In genomic region chr13:98573261-98574056, GRCm38 (mm10) we compare ENCODE assay signal across 8 mouse cellular contexts.
DNase-seq lines count a peak whose midpoint lies in the region; ATAC-seq and TF ChIP-seq lines count a peak whose summit lies in the region.

No protein-coding gene starts in this region.

- H3K36me3 ChIP-seq in kidney, embryonic 15.5 days, result no peaks in the 10 kb centered on the region
- H3K36me3 ChIP-seq in embryonic facial prominence, embryonic 13.5 days, result no peaks in the 10 kb centered on the region
- H3K36me3 ChIP-seq in hindbrain, postnatal 0 days (ENCODE audit: insufficient read depth, low read length), result no peaks in the 10 kb centered on the region
- no peaks in the 10 kb centered on the region for H3K36me3 ChIP-seq in neural tube, embryonic 11.5 days (ENCODE audit: control insufficient read depth, insufficient read depth, low read length)
- no peaks in the 10 kb centered on the region for H3K36me3 ChIP-seq in thymus, adult 2 months (ENCODE audit: control insufficient read depth, insufficient read depth, low read length)

- H3K27ac ChIP-seq in kidney, embryonic 15.5 days, result no peak overlapping the region
- H3K27ac ChIP-seq in embryonic facial prominence, embryonic 13.5 days, result peak overlapping the region; percentile 81
- H3K27ac ChIP-seq in hindbrain, postnatal 0 days, result no peak overlapping the region
- no peak overlapping the region for H3K27ac ChIP-seq in neural tube, embryonic 11.5 days (ENCODE audit: low read depth, low read length)
- H3K27ac ChIP-seq in thymus, adult 2 months (ENCODE audit: control insufficient read depth, insufficient read depth, low read length), result no peak overlapping the region

- H3K4me3 ChIP-seq in kidney, embryonic 15.5 days (replicated peaks), result peak overlapping the region; percentile 47
- peak overlapping the region; percentile 46 for H3K4me3 ChIP-seq in embryonic facial prominence, embryonic 13.5 days
- H3K4me3 ChIP-seq in hindbrain, postnatal 0 days (ENCODE audit: low read length), result peak overlapping the region; percentile 39
- peak overlapping the region; percentile 34 for H3K4me3 ChIP-seq in neural tube, embryonic 11.5 days (ENCODE audit: low read depth, low read length)
- H3K4me3 ChIP-seq in thymus, adult 2 months (ENCODE audit: control insufficient read depth, insufficient read depth, low read length), result no peak overlapping the region

- H3K9me3 ChIP-seq in kidney, embryonic 15.5 days (replicated peaks), result no peaks in the 10 kb centered on the region
- no peaks in the 10 kb centered on the region for H3K9me3 ChIP-seq in embryonic facial prominence, embryonic 13.5 days
- no peaks in the 10 kb centered on the region for H3K9me3 ChIP-seq in hindbrain, postnatal 0 days (ENCODE audit: low read length)
- no peaks in the 10 kb centered on the region for H3K9me3 ChIP-seq in neural tube, embryonic 11.5 days (ENCODE audit: control insufficient read depth, low read length)

- peaks cover 63% of the 10 kb centered on the region for H3K27me3 ChIP-seq in kidney, embryonic 15.5 days
- peaks cover 57% of the 10 kb centered on the region for H3K27me3 ChIP-seq in embryonic facial prominence, embryonic 13.5 days
- peaks cover 17% of the 10 kb centered on the region for H3K27me3 ChIP-seq in hindbrain, postnatal 0 days (ENCODE audit: insufficient read depth, low read length)
- peaks cover 28% of the 10 kb centered on the region for H3K27me3 ChIP-seq in neural tube, embryonic 11.5 days (ENCODE audit: control insufficient read depth, insufficient read depth, low read length)
- peaks cover 5% of the 10 kb centered on the region for H3K27me3 ChIP-seq in thymus, adult 2 months (ENCODE audit: control insufficient read depth, insufficient read depth, low read length)

- no peak for TF ChIP-seq POLR2A in thymus, adult 2 months (IDR thresholded peaks at IDR 0.05; ENCODE audit: control insufficient read depth, extremely low read depth, insufficient read depth, low read length, poor library complexity)

- WGBS in kidney, embryonic 15.5 days, result 24% methylated on average over 39 of the region's 39 CpGs
- WGBS in embryonic facial prominence, embryonic 13.5 days, result 7% methylated on average over 39 of the region's 39 CpGs
- WGBS in hindbrain, postnatal 0 days, result 25% methylated on average over 39 of the region's 39 CpGs
- 17% methylated on average over 39 of the region's 39 CpGs for WGBS in neural tube, embryonic 11.5 days
- WGBS in thymus, adult 2 months, result 45% methylated on average over 39 of the region's 39 CpGs

- DNase-seq in kidney, adult 18-20 months, result no peak
- DNase-seq in hindbrain, postnatal 0 days (ENCODE audit: low spot score), result peak; percentile 15
- peak; percentile 35 for DNase-seq in neural tube, embryonic 11.5 days (ENCODE audit: low spot score)
- no peak for DNase-seq in c-Kit-positive CD71-positive TER-119-positive erythroid progenitor cells, embryonic 14.5 days (ENCODE audit: low spot score)
- DNase-seq in thymus, adult 2 months, result no peak
- no peak for DNase-seq in spleen, postnatal 10 days (ENCODE audit: low spot score in 2 of 2)

- TF ChIP-seq CTCF in hindbrain, postnatal 0 days (IDR thresholded peaks at IDR 0.05; ENCODE audit: low read depth), result no peak
- no peak for TF ChIP-seq CTCF in thymus, adult 2 months (IDR thresholded peaks at IDR 0.05; ENCODE audit: borderline replicate concordance, control insufficient read depth, extremely low read depth, insufficient read depth, low read length, poor library complexity)

- H3K9ac ChIP-seq in kidney, embryonic 15.5 days, result peak overlapping the region; percentile 40
- peak overlapping the region; percentile 69 for H3K9ac ChIP-seq in embryonic facial prominence, embryonic 13.5 days
- peak overlapping the region; percentile 33 for H3K9ac ChIP-seq in hindbrain, postnatal 0 days (replicated peaks; ENCODE audit: low read length)
- H3K9ac ChIP-seq in neural tube, embryonic 11.5 days (ENCODE audit: low read length), result peak overlapping the region; percentile 44

- ATAC-seq in kidney, embryonic 15.5 days (replicated peaks; ENCODE audit: low FRiP score), result peak; percentile 31; the same call in 1 of the 2 replicates
- ATAC-seq in embryonic facial prominence, embryonic 13.5 days (ENCODE audit: insufficient number of reproducible peaks, insufficient read depth, low FRiP score, low TSS enrichment, low read depth), result peak; percentile 65
- ATAC-seq in hindbrain, postnatal 0 days, result peak; percentile 63; the same call in 1 of the 2 replicates
- ATAC-seq in neural tube, embryonic 11.5 days (ENCODE audit: insufficient read depth, low FRiP score, low TSS enrichment), result no peak

- H3K4me1 ChIP-seq in kidney, embryonic 15.5 days, result peaks cover 31% of the 10 kb centered on the region
- H3K4me1 ChIP-seq in embryonic facial prominence, embryonic 13.5 days, result peaks cover 40% of the 10 kb centered on the region
- peaks cover 10% of the 10 kb centered on the region for H3K4me1 ChIP-seq in hindbrain, postnatal 0 days (ENCODE audit: insufficient read depth, low read length)
- peaks cover 13% of the 10 kb centered on the region for H3K4me1 ChIP-seq in neural tube, embryonic 11.5 days (ENCODE audit: control insufficient read depth, insufficient read depth, low read length)
- no peaks in the 10 kb centered on the region for H3K4me1 ChIP-seq in thymus, adult 2 months (replicated peaks; ENCODE audit: control insufficient read depth, insufficient read depth, low read length)

- peak overlapping the region; percentile 87 for H3K4me2 ChIP-seq in kidney, embryonic 15.5 days
- H3K4me2 ChIP-seq in embryonic facial prominence, embryonic 13.5 days, result peak overlapping the region; percentile 84
- peak overlapping the region; percentile 75 for H3K4me2 ChIP-seq in hindbrain, postnatal 0 days (ENCODE audit: low read depth, low read length)
- peak overlapping the region; percentile 67 for H3K4me2 ChIP-seq in neural tube, embryonic 11.5 days (ENCODE audit: low read depth)

Comparison
In these comparisons a context has a peak if more than half of its experiments do, and no peak if none do; other contexts are left out.
1. DNase-seq: peak in hindbrain, postnatal 0 days (single experiment) and neural tube, embryonic 11.5 days (single experiment); none in kidney, adult 18-20 months (single experiment), c-Kit-positive CD71-positive TER-119-positive erythroid progenitor cells, embryonic 14.5 days (single experiment), thymus, adult 2 months (single experiment) and spleen, postnatal 10 days (0 of 2).
2. Peak in every context shown above with its lines, with median percentiles within 50 percentile points of each other: H3K4me2 ChIP-seq and H3K9ac ChIP-seq.